Mouse (Mus musculus) neural tube, embryonic 15.5 days (tissue): Measurements from ENCODE around the gene Rab3gap2. TPM values are rescaled to one million over a fixed set of nuclear protein-coding genes. Genes with fewer than 3 reads are reported as not detected.

Experiments
- ATAC-seq: fragments of 200-750 bp; cut with Nextera tagmentation; 2 replicates; pipeline ENCODE4 v1.8.0; 2017; ENCODE audit warnings: mild to moderate bottlenecking, moderate TSS enrichment, moderate library complexity; ENCODE audit not compliant: low FRiP score
- H3K27ac ChIP-seq: fragments of 300-500 bp; sonication (generic); replicated peaks from 2 replicates; pipeline ENCODE4 v1.5.1; 2015; ENCODE audit warnings: mild to moderate bottlenecking, inconsistent platforms
- H3K27me3 ChIP-seq: fragments of 300-500 bp; sonication (generic); replicated peaks from 2 replicates; pipeline ENCODE4 v1.6.1; 2015; ENCODE audit warnings: inconsistent platforms
- H3K36me3 ChIP-seq: fragments of 300-500 bp; sonication (generic); 2 replicates; pipeline ENCODE4 v1.6.1; 2015; ENCODE audit warnings: inconsistent platforms
- H3K4me1 ChIP-seq: fragments of 300-500 bp; sonication (generic); 2 replicates; pipeline ENCODE4 v1.6.1; 2015; ENCODE audit warnings: inconsistent platforms
- H3K4me2 ChIP-seq: fragments of 300-500 bp; sonication (generic); 2 replicates; pipeline ENCODE4 v1.6.1; 2015; ENCODE audit warnings: inconsistent platforms, mild to moderate bottlenecking, moderate library complexity
- H3K4me3 ChIP-seq: fragments of 300-500 bp; sonication (generic); replicated peaks from 2 replicates; pipeline ENCODE4 v1.5.1; 2015; ENCODE audit warnings: mild to moderate bottlenecking, inconsistent platforms
- H3K9ac ChIP-seq: fragments of 300-500 bp; sonication (generic); replicated peaks from 2 replicates; pipeline ENCODE4 v1.6.1; 2015; ENCODE audit warnings: mild to moderate bottlenecking, inconsistent platforms
- H3K9me3 ChIP-seq: fragments of 300-500 bp; sonication (generic); replicated peaks from 2 replicates; pipeline ENCODE4 v1.6.1; 2016; ENCODE audit warnings: inconsistent platforms
- WGBS: fragments of 180-500 bp; shearing (Covaris S2); methylation state at CpG from one replicate; pipeline ENCODE4 v1.1.7; 2015; ENCODE audit warnings: mixed read lengths; 5-methylcytosine and 5-hydroxymethylcytosine counted together
- polyA plus RNA-seq: library from polyadenylated mRNA; unstranded; fragments of >200 nt; fragmentation: Nextera tagmentation; extraction: Ambion mirVana; gene quantifications from 2 replicates; pipeline ENCODE4 v1.2.1, GENCODE M21; 2015

The Rab3gap2 gene
- polyA plus RNA-seq, 1 experiment from 2014 or later: 23.8 TPM

GRCm38 (mm10) chr1:185262565-185262964 is 58.6 kb downstream of the Rab3gap2 start:
- WGBS: 62% methylated on average over 14 of the region's 14 CpGs
- no peak overlapping the region for H3K4me3 ChIP-seq
- H3K4me2 ChIP-seq: no peak overlapping the region
- H3K36me3 ChIP-seq: peaks cover 85% of the 10 kb centered on the region
- no peaks in the 10 kb centered on the region for H3K4me1 ChIP-seq
- H3K27ac ChIP-seq: no peak overlapping the region
- H3K9ac ChIP-seq: no peak overlapping the region
- no peak for ATAC-seq
- no peaks in the 10 kb centered on the region for H3K27me3 ChIP-seq
- no peaks in the 10 kb centered on the region for H3K9me3 ChIP-seq

GRCm38 (mm10) chr1:185268675-185269074 is 64.8 kb downstream of the Rab3gap2 start:
- Histone ChIP-seq H3K27ac (no peak overlapping the region), H3K9ac (no peak overlapping the region), H3K4me3 (no peak overlapping the region), H3K4me2 (no peak overlapping the region), H3K9me3 (no peaks in the 10 kb centered on the region; the same call in 1 of the 2 replicates), H3K36me3 (peaks cover 80% of the 10 kb centered on the region), H3K27me3 (no peaks in the 10 kb centered on the region), H3K4me1 (no peaks in the 10 kb centered on the region)
- ATAC-seq: no peak
- 83% methylated on average over 4 of the region's 4 CpGs for WGBS

DNA sequence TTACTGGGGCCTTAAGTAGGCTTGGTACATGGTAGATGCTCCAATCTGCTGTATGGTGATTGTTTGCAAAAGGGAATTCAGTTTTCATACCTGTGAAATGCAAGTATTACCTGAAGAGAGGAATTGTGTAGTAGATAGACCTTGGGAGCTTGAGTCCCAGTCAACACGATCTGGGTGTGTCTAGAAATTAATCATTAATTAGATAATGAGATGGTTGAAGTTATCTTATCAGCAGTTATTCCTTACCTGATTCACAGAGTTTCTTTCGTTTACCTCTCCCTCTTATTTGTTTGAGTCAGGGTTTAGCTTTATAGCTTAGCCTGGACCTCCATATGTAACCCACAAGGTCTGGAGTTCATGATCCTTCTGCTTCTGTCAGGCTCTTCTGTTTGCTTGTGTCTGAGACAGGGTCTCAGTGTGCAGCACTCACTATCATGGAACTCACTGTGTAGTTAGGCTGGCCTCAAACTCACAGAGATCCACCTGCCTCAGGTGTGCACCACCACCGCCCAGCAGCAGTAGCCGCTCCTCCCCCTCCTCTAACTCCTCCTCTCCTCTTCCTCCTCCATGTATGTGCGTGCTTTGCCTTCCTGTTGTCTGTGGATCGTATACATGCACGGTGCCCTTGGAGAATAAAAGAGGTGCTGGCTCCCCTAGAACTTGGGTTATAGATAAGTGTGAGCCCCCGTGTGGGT is 66.6 kb downstream of the Rab3gap2 start:
- Histone ChIP-seq H3K27ac (no peak overlapping the region), H3K4me2 (no peak overlapping the region), H3K4me1 (no peaks in the 10 kb centered on the region), H3K9me3 (no peaks in the 10 kb centered on the region; the same call in 1 of the 2 replicates), H3K9ac (no peak overlapping the region), H3K27me3 (no peaks in the 10 kb centered on the region), H3K36me3 (peaks cover 80% of the 10 kb centered on the region), H3K4me3 (no peak overlapping the region)
- no peak for ATAC-seq
- 96% methylated on average over 8 of the region's 8 CpGs for WGBS

GRCm38 (mm10) chr1:185271373-185271772 is 67.5 kb downstream of the Rab3gap2 start:
- H3K4me2 ChIP-seq: no peak overlapping the region
- H3K36me3 ChIP-seq: peaks cover 83% of the 10 kb centered on the region
- no peak overlapping the region for H3K9ac ChIP-seq
- H3K4me1 ChIP-seq: no peaks in the 10 kb centered on the region
- H3K4me3 ChIP-seq: no peak overlapping the region
- no peak overlapping the region for H3K27ac ChIP-seq
- no peaks in the 10 kb centered on the region; the same call in 1 of the 2 replicates for H3K9me3 ChIP-seq
- no peak for ATAC-seq
- WGBS: 93% methylated on average over 9 of the region's 9 CpGs
- H3K27me3 ChIP-seq: no peaks in the 10 kb centered on the region

- H3K4me2 ChIP-seq: no peak overlapping the region
- H3K36me3 ChIP-seq: peaks cover 94% of the 10 kb centered on the region
- no peaks in the 10 kb centered on the region; the same call in 1 of the 2 replicates for H3K9me3 ChIP-seq
- no peaks in the 10 kb centered on the region for H3K27me3 ChIP-seq
- H3K4me1 ChIP-seq: no peaks in the 10 kb centered on the region
- no peak for ATAC-seq
- no peak overlapping the region for H3K4me3 ChIP-seq
- WGBS: 92% methylated on average over 5 of the region's 5 CpGs
- no peak overlapping the region for H3K27ac ChIP-seq
- H3K9ac ChIP-seq: no peak overlapping the region
These were observed 71.1 kb downstream of the Rab3gap2 start for GRCm38 (mm10) chr1:185274819-185275545.

- Histone ChIP-seq H3K4me2 (no peak overlapping the region), H3K36me3 (peaks cover 94% of the 10 kb centered on the region), H3K4me1 (no peaks in the 10 kb centered on the region), H3K9me3 (no peaks in the 10 kb centered on the region; the same call in 1 of the 2 replicates), H3K27ac (no peak overlapping the region), H3K27me3 (no peaks in the 10 kb centered on the region), H3K9ac (no peak overlapping the region), H3K4me3 (no peak overlapping the region)
- ATAC-seq: no peak
- 90% methylated on average over 7 of the region's 7 CpGs for WGBS
These were observed 72.1 kb downstream of the Rab3gap2 start for GRCm38 (mm10) chr1:185275976-185276375.

- 88% methylated on average over 11 of the region's 11 CpGs for WGBS
- no peaks in the 10 kb centered on the region for H3K27me3 ChIP-seq
- H3K36me3 ChIP-seq: peaks cover 93% of the 10 kb centered on the region
- H3K4me1 ChIP-seq: no peaks in the 10 kb centered on the region
- H3K9ac ChIP-seq: no peak overlapping the region
- no peak overlapping the region for H3K4me2 ChIP-seq
- no peak overlapping the region for H3K27ac ChIP-seq
- ATAC-seq: no peak
- H3K4me3 ChIP-seq: no peak overlapping the region
- no peaks in the 10 kb centered on the region; the same call in 1 of the 2 replicates for H3K9me3 ChIP-seq
These were observed 73.1 kb downstream of the Rab3gap2 start for GRCm38 (mm10) chr1:185277022-185277421.

DNA sequence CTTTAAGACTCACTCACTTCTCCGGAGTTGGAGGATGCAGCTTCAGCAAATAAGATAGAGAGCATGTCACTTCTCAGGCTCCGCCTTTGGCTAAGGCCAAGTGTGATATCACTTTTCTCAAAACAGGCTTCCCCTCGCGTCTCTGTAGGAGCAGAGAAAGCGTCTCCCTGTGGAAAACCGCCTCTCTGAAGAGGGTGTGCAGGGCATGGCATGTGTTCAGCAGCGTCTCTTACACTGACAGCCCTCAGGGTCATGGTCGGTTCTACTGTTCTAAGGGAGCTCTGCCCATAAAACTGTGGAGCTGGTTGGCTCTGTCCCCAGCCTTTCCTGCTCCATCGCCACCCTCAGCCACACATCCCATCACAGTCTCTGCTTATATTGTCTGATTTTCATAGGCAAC is 75.4 kb downstream of the Rab3gap2 start:
- ATAC-seq: no peak
- 90% methylated on average over 9 of the region's 9 CpGs for WGBS

GRCm38 (mm10) chr1:185280616-185281015 is 76.7 kb downstream of the Rab3gap2 start:
- H3K9me3 ChIP-seq: no peaks in the 10 kb centered on the region
- no peaks in the 10 kb centered on the region for H3K27me3 ChIP-seq
- H3K36me3 ChIP-seq: peaks cover 92% of the 10 kb centered on the region
- H3K4me3 ChIP-seq: no peak overlapping the region
- WGBS: 97% methylated on average over 4 of the region's 4 CpGs
- H3K9ac ChIP-seq: no peak overlapping the region
- peaks cover 7% of the 10 kb centered on the region for H3K4me1 ChIP-seq
- no peak overlapping the region for H3K4me2 ChIP-seq
- no peak for ATAC-seq
- no peak overlapping the region for H3K27ac ChIP-seq

More for the DNA sequence above, 75.4 kb downstream of the Rab3gap2 start:
- Histone ChIP-seq H3K4me2 (no peak overlapping the region), H3K27me3 (no peaks in the 10 kb centered on the region), H3K4me3 (no peak overlapping the region), H3K9ac (no peak overlapping the region), H3K36me3 (peaks cover 96% of the 10 kb centered on the region), H3K9me3 (no peaks in the 10 kb centered on the region), H3K27ac (no peak overlapping the region), H3K4me1 (no peaks in the 10 kb centered on the region)

DNA sequence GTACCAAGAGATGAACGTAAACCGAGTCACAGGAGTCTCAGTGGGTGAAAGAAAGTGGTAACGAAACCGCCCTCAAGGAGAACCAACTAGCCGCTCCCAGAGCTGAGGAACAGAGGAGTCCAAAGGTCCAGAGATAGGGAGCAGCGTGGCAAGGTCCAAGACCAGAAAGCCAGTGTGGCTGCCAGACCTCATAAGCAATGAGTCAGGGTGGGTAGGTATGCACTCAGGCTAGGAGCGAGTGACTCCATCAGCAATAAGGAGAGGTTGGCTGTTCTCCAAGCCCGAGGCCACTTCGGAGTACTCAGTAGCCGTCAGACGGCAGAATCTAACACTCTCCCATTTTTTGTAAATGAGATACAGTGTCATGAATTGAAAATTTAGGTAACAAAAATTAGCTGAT is 78.9 kb downstream of the Rab3gap2 start:
- no peak overlapping the region for H3K27ac ChIP-seq
- no peak overlapping the region for H3K9ac ChIP-seq
- WGBS: 90% methylated on average over 11 of the region's 11 CpGs
- peaks cover 7% of the 10 kb centered on the region for H3K4me1 ChIP-seq
- H3K36me3 ChIP-seq: peaks cover 88% of the 10 kb centered on the region
- H3K27me3 ChIP-seq: no peaks in the 10 kb centered on the region
- no peak overlapping the region for H3K4me3 ChIP-seq
- no peaks in the 10 kb centered on the region for H3K9me3 ChIP-seq
- no peak for ATAC-seq
- H3K4me2 ChIP-seq: no peak overlapping the region

- H3K27me3 ChIP-seq: no peaks in the 10 kb centered on the region
- H3K27ac ChIP-seq: no peak overlapping the region
- no peaks in the 10 kb centered on the region for H3K9me3 ChIP-seq
- WGBS: 89% methylated on average over 15 of the region's 15 CpGs
- peaks cover 7% of the 10 kb centered on the region for H3K4me1 ChIP-seq
- H3K36me3 ChIP-seq: peaks cover 86% of the 10 kb centered on the region
- ATAC-seq: no peak
- H3K4me2 ChIP-seq: no peak overlapping the region
- H3K9ac ChIP-seq: no peak overlapping the region
- H3K4me3 ChIP-seq: no peak overlapping the region
These were observed 79.3 kb downstream of the Rab3gap2 start for GRCm38 (mm10) chr1:185283247-185283646.

- peaks cover 75% of the 10 kb centered on the region for H3K36me3 ChIP-seq
- no peak overlapping the region for H3K4me2 ChIP-seq
- H3K27me3 ChIP-seq: no peaks in the 10 kb centered on the region
- peaks cover 7% of the 10 kb centered on the region for H3K4me1 ChIP-seq
- H3K9me3 ChIP-seq: no peaks in the 10 kb centered on the region
- no peak overlapping the region for H3K4me3 ChIP-seq
- ATAC-seq: no peak
- WGBS: 66% methylated on average over 4 of the region's 4 CpGs
- no peak overlapping the region for H3K27ac ChIP-seq
- H3K9ac ChIP-seq: no peak overlapping the region
These were observed 80.8 kb downstream of the Rab3gap2 start for GRCm38 (mm10) chr1:185284740-185285139.
